Mouse (Mus musculus) layer of hippocampus, adult 8-10 months (tissue): ENCODE results near the gene Tmprss4. TPM values are rescaled to one million over a fixed set of nuclear protein-coding genes. Genes with fewer than 3 reads are reported as not detected.

Source experiments
- DNase-seq, 2 experiments: peaks; one replicate each; pipeline ENCODE4 v3.0.0; 2022; ENCODE audit warnings: low spot score in 2 of 2
- total RNA-seq, 4 experiments: library from RNA; stranded (reverse); gene quantifications; 2 replicates each; pipeline ENCODE4 v1.2.4; 2022

Tmprss4 gene
- total RNA-seq: not detected

GRCm38 (mm10) chr9:45203797-45204410, at the start of gene Tmprss4:
TSS of gene Tmprss4 (minus strand) at chr9:45204092.
- DNase-seq: no peak

- DNase-seq: no peak
Observed at GRCm38 (mm10) chr9:45252395-45252794, 48.5 kb upstream of the Tmprss4 start.

- no peak for DNase-seq
Observed at GRCm38 (mm10) chr9:45251990-45252389, 48.1 kb upstream of the Tmprss4 start.

GRCm38 (mm10) chr9:45251281-45251680, 47.4 kb upstream of the Tmprss4 start:
- DNase-seq: no peak

GRCm38 (mm10) chr9:45250306-45250705, 46.4 kb upstream of the Tmprss4 start:
- DNase-seq: no peak

- DNase-seq: no peak
Observed at GRCm38 (mm10) chr9:45247536-45247935, 43.6 kb upstream of the Tmprss4 start.

- DNase-seq: no peak
Observed at GRCm38 (mm10) chr9:45246060-45246459, 42.2 kb upstream of the Tmprss4 start.

GRCm38 (mm10) chr9:45245432-45245831, 41.5 kb upstream of the Tmprss4 start:
- DNase-seq: no peak

GRCm38 (mm10) chr9:45241397-45241796, 37.5 kb upstream of the Tmprss4 start:
- DNase-seq: no peak

- DNase-seq: no peak
Observed at GRCm38 (mm10) chr9:45236744-45237143, 32.9 kb upstream of the Tmprss4 start.

GRCm38 (mm10) chr9:45235668-45236227, 31.9 kb upstream of the Tmprss4 start:
- DNase-seq: no peak

GRCm38 (mm10) chr9:45229359-45229758, 25.5 kb upstream of the Tmprss4 start:
- no peak for DNase-seq

GRCm38 (mm10) chr9:45221567-45221966, 17.7 kb upstream of the Tmprss4 start:
- DNase-seq: peak; percentile 78 to 96

GRCm38 (mm10) chr9:45219644-45220043, 15.8 kb upstream of the Tmprss4 start:
- no peak for DNase-seq

- no peak for DNase-seq
Observed at GRCm38 (mm10) chr9:45215526-45216179, 11.8 kb upstream of the Tmprss4 start.

GRCm38 (mm10) chr9:45212001-45212400, 8.1 kb upstream of the Tmprss4 start:
- no peak for DNase-seq

- no peak for DNase-seq
Observed at GRCm38 (mm10) chr9:45207015-45207743, 3.3 kb upstream of the Tmprss4 start.

GRCm38 (mm10) chr9:45206121-45206520, 2.2 kb upstream of the Tmprss4 start:
- DNase-seq: no peak

GRCm38 (mm10) chr9:45205143-45205542, 1.3 kb upstream of the Tmprss4 start:
- no peak for DNase-seq

- no peak for DNase-seq
Observed at GRCm38 (mm10) chr9:45202021-45202798, 1.7 kb downstream of the Tmprss4 start.

GRCm38 (mm10) chr9:45201319-45201947, 2.5 kb downstream of the Tmprss4 start:
- no peak for DNase-seq
